Mouse (Mus musculus) intestine, embryonic 14.5 days (tissue): ENCODE results near the gene Mgat4d. TPM values are rescaled to one million over a fixed set of nuclear protein-coding genes. Genes with fewer than 3 reads are reported as not detected.
A peak's percentile ranks its signal among the peaks of the same experiment; 100 is the strongest.

ENCODE experiments used
- ATAC-seq: fragments of 200-750 bp; cut with Nextera tagmentation; replicated peaks from 2 replicates; pipeline ENCODE4 v1.8.0; 2017; ENCODE audit warnings: low read depth, moderate number of reproducible peaks, moderate TSS enrichment, moderate library complexity; ENCODE audit not compliant: low FRiP score, low TSS enrichment
- DNase-seq: peaks from one replicate; pipeline ENCODE4 v3.0.0-alpha.2; 2018; ENCODE audit warnings: low spot score
- H3K27ac ChIP-seq: fragments of 300-500 bp; sonication (generic); 2 replicates; pipeline ENCODE4 v1.5.1; 2014; ENCODE audit warnings: low read depth, mild to moderate bottlenecking, control low read depth
- H3K27me3 ChIP-seq: fragments of 300-500 bp; sonication (generic); replicated peaks from 2 replicates; pipeline ENCODE4 v1.6.1; 2014; ENCODE audit warnings: low read length, control low read depth; ENCODE audit not compliant: control insufficient read depth, insufficient read depth
- H3K36me3 ChIP-seq: fragments of 300-500 bp; sonication (generic); 2 replicates; pipeline ENCODE4 v1.6.1; 2014; ENCODE audit warnings: low read length, control low read depth; ENCODE audit not compliant: control insufficient read depth, insufficient read depth
- H3K4me1 ChIP-seq: fragments of 300-500 bp; sonication (generic); replicated peaks from 2 replicates; pipeline ENCODE4 v1.6.1; 2014; ENCODE audit warnings: low read length, control low read depth, mixed read lengths; ENCODE audit not compliant: control insufficient read depth, insufficient read depth
- H3K4me2 ChIP-seq: fragments of 300-500 bp; sonication (generic); 2 replicates; pipeline ENCODE4 v1.6.1; 2014; ENCODE audit warnings: low read length
- H3K4me3 ChIP-seq: fragments of 300-500 bp; sonication (generic); 2 replicates; pipeline ENCODE4 v1.5.1; 2014; ENCODE audit warnings: low read depth, low read length, control low read depth, mixed read lengths
- H3K9ac ChIP-seq: fragments of 300-500 bp; sonication (generic); 2 replicates; pipeline ENCODE4 v1.6.1; 2014; ENCODE audit warnings: mild to moderate bottlenecking, low read length
- H3K9me3 ChIP-seq: fragments of 300-500 bp; sonication (generic); 2 replicates; pipeline ENCODE4 v1.6.1; 2016; ENCODE audit warnings: low read length, control low read depth; ENCODE audit not compliant: control insufficient read depth
- WGBS: fragments of 180-500 bp; shearing (Covaris S2); extraction: QIAGEN DNeasy Blood & Tissue Kit; methylation state at CpG from one replicate; pipeline ENCODE4 v1.1.7; 2014; 5-methylcytosine and 5-hydroxymethylcytosine counted together
- polyA plus RNA-seq: library from polyadenylated mRNA; unstranded; fragments of >200 nt; fragmentation: Nextera tagmentation; extraction: Ambion mirVana; gene quantifications from 2 replicates; pipeline ENCODE4 v1.2.1, GENCODE M21; 2014

Mgat4d gene
- polyA plus RNA-seq, 1 experiment from 2014 or later = not detected

DNA sequence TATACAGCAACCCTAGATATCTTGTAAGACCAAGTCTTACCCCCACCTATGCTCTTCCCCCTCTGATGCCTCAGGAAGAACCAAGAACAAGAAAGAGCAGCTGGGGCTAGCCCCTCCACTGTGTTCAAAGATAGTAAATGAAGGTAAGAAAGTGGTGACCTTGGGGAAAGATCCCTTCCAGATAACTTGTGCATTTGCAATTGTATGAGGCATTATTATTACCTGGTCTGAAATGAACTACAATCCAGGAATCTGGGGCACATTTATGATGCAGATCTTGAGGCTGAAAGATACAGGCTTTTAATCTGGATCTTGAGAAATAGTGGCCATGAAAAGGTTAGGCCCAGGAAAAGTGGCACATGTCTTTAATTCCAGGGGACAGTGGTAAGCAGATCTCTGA lies 29.0 kb downstream of the Mgat4d start:
- H3K9me3 ChIP-seq = no peaks in the 10 kb centered on the region
- no peak overlapping the region for H3K4me3 ChIP-seq
- H3K27me3 ChIP-seq = no peaks in the 10 kb centered on the region
- no peaks in the 10 kb centered on the region for H3K4me1 ChIP-seq
- DNase-seq = no peak
- no peaks in the 10 kb centered on the region for H3K36me3 ChIP-seq
- H3K27ac ChIP-seq = no peak overlapping the region
- no peak overlapping the region for H3K9ac ChIP-seq
- no peak overlapping the region for H3K4me2 ChIP-seq
- no peak for ATAC-seq

DNA sequence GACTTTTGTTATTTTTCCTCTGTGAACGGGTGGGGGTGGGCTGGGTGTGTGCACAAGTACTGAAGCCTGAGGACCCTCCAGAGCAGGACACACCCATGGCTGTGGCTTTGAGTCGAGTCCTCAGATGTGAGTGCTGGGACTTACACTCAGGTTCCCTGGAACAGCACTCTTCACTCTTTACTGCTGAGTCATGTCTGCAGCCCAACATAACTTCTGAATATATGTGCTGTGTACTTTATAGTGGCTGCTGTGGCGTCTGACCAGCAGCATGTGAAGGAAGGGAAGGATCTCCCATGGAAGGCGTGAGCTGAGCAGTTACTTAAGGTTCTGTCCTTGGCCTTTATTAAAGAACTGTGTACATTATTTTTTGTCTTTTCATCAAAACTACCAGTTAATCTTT lies 31.9 kb downstream of the Mgat4d start:
- ATAC-seq = no peak
- Histone ChIP-seq H3K27me3 (no peaks in the 10 kb centered on the region), H3K4me2 (no peak overlapping the region), H3K9ac (no peak overlapping the region), H3K36me3 (no peaks in the 10 kb centered on the region), H3K4me3 (no peak overlapping the region), H3K4me1 (no peaks in the 10 kb centered on the region), H3K27ac (no peak overlapping the region), H3K9me3 (no peaks in the 10 kb centered on the region)
- WGBS = 54% methylated on average over 4 of the region's 4 CpGs
- DNase-seq = no peak

DNA sequence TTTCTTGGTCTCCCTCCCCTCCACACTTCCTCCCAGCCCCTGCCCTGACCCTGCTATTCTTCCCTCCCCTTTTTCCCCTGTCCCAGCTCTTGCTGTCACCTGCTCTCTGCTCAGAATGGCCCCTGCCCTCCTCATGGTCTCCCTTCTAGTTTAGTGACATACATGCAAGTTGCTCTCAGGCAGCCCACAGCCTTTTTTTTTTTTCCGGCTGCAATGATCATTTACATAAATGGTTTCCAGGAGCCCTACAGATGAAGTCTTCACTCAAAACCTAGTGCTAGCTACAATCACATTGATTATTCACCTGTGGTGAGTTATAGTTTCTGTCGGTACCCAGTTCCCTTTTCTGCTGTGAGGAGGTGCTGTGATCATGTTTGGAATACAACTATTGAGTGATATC lies 32.7 kb downstream of the Mgat4d start:
- Histone ChIP-seq H3K36me3 (no peaks in the 10 kb centered on the region), H3K4me1 (no peaks in the 10 kb centered on the region), H3K9ac (no peak overlapping the region), H3K27ac (no peak overlapping the region), H3K4me2 (no peak overlapping the region), H3K27me3 (no peaks in the 10 kb centered on the region), H3K9me3 (no peaks in the 10 kb centered on the region), H3K4me3 (no peak overlapping the region)
- DNase-seq (no peak), ATAC-seq (no peak)
- WGBS = 79% methylated on average over 2 of the region's 2 CpGs

DNA sequence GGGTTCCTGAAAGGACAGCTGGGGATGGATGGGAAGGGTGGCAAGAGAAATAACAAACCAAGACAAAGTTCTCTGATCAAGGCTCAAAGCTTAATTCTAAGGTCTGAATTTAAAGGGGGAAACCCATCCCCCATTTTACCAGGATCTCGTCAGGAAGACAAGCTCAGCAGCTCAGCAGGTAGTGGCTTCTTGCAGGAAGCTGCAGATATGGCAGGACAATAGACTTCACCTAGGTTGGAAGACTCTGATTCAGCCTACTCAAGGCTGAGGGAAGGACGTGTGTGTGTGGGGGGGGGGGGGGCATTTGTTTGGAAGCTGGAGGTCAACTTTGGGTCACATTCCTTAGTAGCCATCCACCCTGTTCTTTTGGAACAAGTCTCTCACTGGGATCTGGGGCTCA lies 34.6 kb downstream of the Mgat4d start:
- Histone ChIP-seq H3K27ac (no peak overlapping the region), H3K4me1 (no peaks in the 10 kb centered on the region), H3K4me3 (no peak overlapping the region), H3K9ac (no peak overlapping the region), H3K4me2 (no peak overlapping the region), H3K9me3 (no peaks in the 10 kb centered on the region), H3K27me3 (no peaks in the 10 kb centered on the region), H3K36me3 (no peaks in the 10 kb centered on the region)
- WGBS = 31% methylated on average over 2 of the region's 2 CpGs
- DNase-seq (no peak), ATAC-seq (no peak)

DNA sequence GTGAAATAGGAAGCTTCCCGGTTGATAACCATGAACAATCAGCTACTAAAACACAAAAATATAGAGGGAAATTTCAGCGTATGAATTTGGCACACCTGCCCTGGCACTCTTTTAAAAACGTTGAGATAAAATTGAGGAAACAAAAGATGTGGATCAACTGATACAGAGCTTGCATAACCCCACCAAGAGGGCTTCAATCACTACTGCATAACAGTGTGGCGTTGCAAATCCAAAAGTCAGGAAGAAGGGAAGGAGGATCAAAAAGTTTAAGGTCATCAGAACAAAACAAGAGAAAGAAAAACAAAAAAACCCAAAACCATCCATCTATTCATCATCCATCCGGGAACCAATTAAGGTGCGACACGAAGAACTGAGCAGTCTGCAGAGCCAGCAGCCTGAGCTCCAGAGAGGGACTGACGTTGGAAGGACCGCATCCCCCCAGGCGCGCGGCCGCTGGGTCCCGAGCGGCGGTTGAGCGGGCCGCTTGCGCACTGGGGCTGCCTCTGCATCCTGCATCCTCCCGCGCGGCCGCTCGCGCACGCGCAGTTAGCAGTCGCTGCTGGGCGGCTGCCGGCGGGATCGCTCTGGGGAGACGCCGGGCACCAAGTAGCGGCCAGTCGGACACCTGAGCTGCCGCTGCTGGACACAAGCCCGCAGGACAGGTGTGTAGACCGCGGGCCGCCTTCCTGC lies 41.2 kb downstream of the Mgat4d start, which contains the start of gene Clgn:
Gene Clgn (plus strand): TSS at position 552 of the 690 bp plus-strand sequence.
- WGBS = 4% methylated on average over 41 of the region's 41 CpGs

DNA sequence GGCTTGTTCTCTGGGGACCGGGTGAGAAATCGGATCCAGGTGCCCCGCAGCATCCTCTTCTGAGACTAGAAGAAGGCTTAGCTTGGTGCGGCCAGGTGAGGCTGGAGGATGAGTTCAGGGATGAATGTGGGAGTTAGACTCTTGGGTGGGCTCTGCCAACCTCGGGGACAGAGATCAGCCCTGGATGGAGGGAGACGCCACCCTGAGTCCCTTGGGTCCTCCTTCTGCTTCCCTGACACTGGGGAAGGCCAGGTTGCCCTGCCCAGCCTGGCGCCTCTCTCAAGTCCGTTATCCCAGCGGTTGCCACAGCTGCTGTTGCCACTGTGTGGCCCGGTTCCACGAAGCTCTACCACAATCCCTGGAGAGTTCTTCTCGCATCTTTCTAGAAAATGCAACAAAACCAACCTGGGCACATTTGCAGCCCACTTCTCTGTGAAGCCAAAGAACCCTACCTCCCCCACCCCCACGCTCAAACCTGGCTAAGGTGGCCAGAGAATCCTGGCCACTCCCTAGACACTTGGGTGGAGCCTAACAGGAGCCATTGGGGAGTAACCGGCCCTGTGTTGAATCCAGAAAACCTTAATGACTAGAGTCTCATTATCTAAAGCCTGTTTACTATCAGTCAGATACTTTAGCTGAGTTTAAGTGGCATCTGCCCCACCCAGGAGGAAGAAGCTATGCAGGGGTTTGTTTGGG lies 41.9 kb downstream of the Mgat4d start:
- Histone ChIP-seq H3K4me3 (peak overlapping the region; percentile 39), H3K9me3 (no peaks in the 10 kb centered on the region), H3K36me3 (no peaks in the 10 kb centered on the region), H3K27ac (no peak overlapping the region), H3K4me2 (peak overlapping the region; percentile 61), H3K27me3 (peaks cover 24% of the 10 kb centered on the region), H3K4me1 (0 out of 2 replicates have a peak, but pooled peaks cover 2% of the 10 kb centered on the region), H3K9ac (peak overlapping the region; percentile 20; the same call in 1 of the 2 replicates)
- WGBS = 6% methylated on average over 14 of the region's 14 CpGs
- DNase-seq (no peak), ATAC-seq (no peak)

More for the DNA sequence above, 41.2 kb downstream of the Mgat4d start, which contains the start of gene Clgn:
- Histone ChIP-seq H3K9me3 (no peaks in the 10 kb centered on the region), H3K4me3 (peak within 1 kb of the TSS; percentile 39), H3K4me2 (peak within 1 kb of the TSS; percentile 61), H3K4me1 (0 out of 2 replicates have a peak, but pooled peaks cover 2% of the 10 kb centered on the region), H3K27ac (no peak within 1 kb of the TSS), H3K9ac (peak within 1 kb of the TSS; percentile 20; the same call in 1 of the 2 replicates), H3K36me3 (no peaks in the 10 kb centered on the region), H3K27me3 (peaks cover 24% of the 10 kb centered on the region)
- DNase-seq (peak; percentile 77), ATAC-seq (peak; percentile 77)

DNA sequence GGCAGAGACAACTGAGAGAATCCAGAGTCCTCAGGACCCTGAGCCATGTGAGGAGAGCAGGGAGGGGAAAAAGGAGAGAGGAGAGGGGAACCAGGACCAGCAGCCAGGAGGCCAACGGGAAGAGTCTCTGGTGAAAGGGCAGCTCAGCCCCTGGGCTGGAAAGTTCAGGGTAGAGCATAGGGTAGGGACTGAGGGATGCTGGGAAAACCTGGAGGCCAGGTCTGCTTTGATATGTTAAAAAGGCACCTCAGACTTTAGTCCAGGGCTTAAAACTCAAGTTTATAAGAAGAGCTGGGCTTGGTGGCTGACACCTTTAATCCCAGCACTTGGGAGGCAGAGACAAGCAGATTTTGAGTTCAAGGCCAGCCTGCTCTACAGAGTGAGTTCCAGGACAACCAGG lies 44.2 kb downstream of the Mgat4d start:
- Histone ChIP-seq H3K4me2 (no peak overlapping the region), H3K27me3 (peaks cover 24% of the 10 kb centered on the region), H3K4me1 (0 out of 2 replicates have a peak, but pooled peaks cover 2% of the 10 kb centered on the region), H3K9ac (no peak overlapping the region), H3K27ac (no peak overlapping the region), H3K36me3 (no peaks in the 10 kb centered on the region), H3K4me3 (no peak overlapping the region), H3K9me3 (no peaks in the 10 kb centered on the region)
- no peak for DNase-seq
- 77% methylated on average over 1 of the region's 1 CpGs for WGBS
- ATAC-seq = no peak

DNA sequence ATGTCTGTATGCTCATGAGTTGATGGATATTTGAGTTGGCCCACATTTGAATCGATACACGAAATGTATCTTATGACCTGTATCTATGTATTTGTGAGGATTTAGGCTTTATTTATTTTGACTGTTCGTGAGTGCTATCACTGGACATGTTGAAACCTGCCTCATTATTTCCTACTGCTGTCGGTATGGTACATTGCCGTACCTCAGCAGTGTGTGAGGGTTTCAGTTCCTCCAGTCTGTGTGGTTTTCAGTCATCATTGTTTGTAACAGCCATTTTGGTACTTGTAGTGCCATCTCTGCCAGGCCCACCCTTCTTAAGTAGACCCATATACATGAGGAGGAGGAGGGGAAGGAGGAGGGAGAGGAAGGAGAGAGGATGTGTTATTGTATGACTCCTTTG lies 46.1 kb downstream of the Mgat4d start:
- no peak overlapping the region for H3K4me3 ChIP-seq
- no peak overlapping the region for H3K4me2 ChIP-seq
- H3K9ac ChIP-seq = no peak overlapping the region
- DNase-seq (no peak), ATAC-seq (no peak)
- 91% methylated on average over 5 of the region's 5 CpGs for WGBS
- H3K9me3 ChIP-seq = no peaks in the 10 kb centered on the region
- no peaks in the 10 kb centered on the region for H3K36me3 ChIP-seq
- no peak overlapping the region for H3K27ac ChIP-seq
- 0 out of 2 replicates have a peak, but pooled peaks cover 2% of the 10 kb centered on the region for H3K4me1 ChIP-seq
- H3K27me3 ChIP-seq = peaks cover 17% of the 10 kb centered on the region
